Mouse (Mus musculus): ENCODE results near the gene Commd3. TPM values are rescaled to one million over a fixed set of nuclear protein-coding genes. Genes with fewer than 3 reads are reported as not detected.

Gene Commd3
- polyA plus RNA-seq, 1 experiment = 19.3 TPM

- 91% methylated on average over 8 of the region's 8 CpGs for WGBS
- Histone ChIP-seq H3K36me3 (ENCODE audit: control insufficient read depth, insufficient read depth, low read length) (peaks cover 4% of the 10 kb centered on the region), H3K4me1 (ENCODE audit: control insufficient read depth, insufficient read depth, insufficient read length) (peaks cover 21% of the 10 kb centered on the region), H3K4me3 (ENCODE audit: extremely low read depth, insufficient read depth, insufficient read length) (no peak overlapping the region), H3K27ac (ENCODE audit: insufficient read depth, low read length) (no peak overlapping the region), H3K27me3 (ENCODE audit: control insufficient read depth, insufficient read depth, low read length) (peaks cover 24% of the 10 kb centered on the region)
- no peak for TF ChIP-seq POLR2A (IDR thresholded peaks at IDR 0.05; ENCODE audit: low read depth, low read length)
- no peak for TF ChIP-seq CTCF (IDR thresholded peaks at IDR 0.05; ENCODE audit: extremely low read depth, insufficient read depth, insufficient read length, insufficient replicate concordance)
- no peak for DNase-seq (ENCODE audit: low read depth in 1 of 2, low spot score in 2 of 2)
Observed at GRCm38 (mm10) chr2:18686826-18687519, 14.8 kb downstream of the Commd3 start.

- TF ChIP-seq CTCF (IDR thresholded peaks at IDR 0.05; ENCODE audit: extremely low read depth, insufficient read depth, insufficient read length, insufficient replicate concordance) = no peak
- TF ChIP-seq POLR2A (IDR thresholded peaks at IDR 0.05; ENCODE audit: low read depth, low read length) = no peak
- 20% methylated on average over 9 of the region's 9 CpGs for WGBS
- Histone ChIP-seq H3K27me3 (ENCODE audit: control insufficient read depth, insufficient read depth, low read length) (peaks cover 25% of the 10 kb centered on the region), H3K4me1 (ENCODE audit: control insufficient read depth, insufficient read depth, insufficient read length) (peaks cover 21% of the 10 kb centered on the region), H3K36me3 (ENCODE audit: control insufficient read depth, insufficient read depth, low read length) (peaks cover 4% of the 10 kb centered on the region), H3K27ac (ENCODE audit: insufficient read depth, low read length) (no peak overlapping the region), H3K4me3 (ENCODE audit: extremely low read depth, insufficient read depth, insufficient read length) (no peak overlapping the region)
- DNase-seq (ENCODE audit: low read depth in 1 of 2, low spot score in 2 of 2) = no peak
Observed at GRCm38 (mm10) chr2:18687671-18688170, 15.5 kb downstream of the Commd3 start.

- DNase-seq (ENCODE audit: low read depth in 1 of 2, low spot score in 2 of 2) = no peak
- 45% methylated on average over 6 of the region's 6 CpGs for WGBS
- Histone ChIP-seq H3K27ac (ENCODE audit: insufficient read depth, low read length) (no peak overlapping the region), H3K4me1 (ENCODE audit: control insufficient read depth, insufficient read depth, insufficient read length) (peaks cover 21% of the 10 kb centered on the region), H3K27me3 (ENCODE audit: control insufficient read depth, insufficient read depth, low read length) (peaks cover 25% of the 10 kb centered on the region), H3K4me3 (ENCODE audit: extremely low read depth, insufficient read depth, insufficient read length) (peak overlapping the region; percentile 32; the same call in 1 of the 2 replicates), H3K36me3 (ENCODE audit: control insufficient read depth, insufficient read depth, low read length) (peaks cover 4% of the 10 kb centered on the region)
- TF ChIP-seq CTCF (IDR thresholded peaks at IDR 0.05; ENCODE audit: extremely low read depth, insufficient read depth, insufficient read length, insufficient replicate concordance) = no peak
- TF ChIP-seq POLR2A (IDR thresholded peaks at IDR 0.05; ENCODE audit: low read depth, low read length) = no peak
Observed at GRCm38 (mm10) chr2:18688286-18688685, 16.1 kb downstream of the Commd3 start.

GRCm38 (mm10) chr2:18688708-18689063 lies 16.5 kb downstream of the Commd3 start:
- H3K4me1 ChIP-seq (ENCODE audit: control insufficient read depth, insufficient read depth, insufficient read length) = peaks cover 21% of the 10 kb centered on the region
- H3K27ac ChIP-seq (ENCODE audit: insufficient read depth, low read length) = no peak overlapping the region
- WGBS = 2% methylated on average over 43 of the region's 45 CpGs
- TF ChIP-seq CTCF (IDR thresholded peaks at IDR 0.05; ENCODE audit: extremely low read depth, insufficient read depth, insufficient read length, insufficient replicate concordance) (no peak), POLR2A (IDR thresholded peaks at IDR 0.05; ENCODE audit: low read depth, low read length) (no peak)
- peak in 1 of 2 experiments; percentile 66 for DNase-seq (ENCODE audit: low read depth in 1 of 2, low spot score in 2 of 2)
- H3K27me3 ChIP-seq (ENCODE audit: control insufficient read depth, insufficient read depth, low read length) = peaks cover 25% of the 10 kb centered on the region
- H3K36me3 ChIP-seq (ENCODE audit: control insufficient read depth, insufficient read depth, low read length) = peaks cover 4% of the 10 kb centered on the region
- peak overlapping the region; percentile 52; the same call in 1 of the 2 replicates for H3K4me3 ChIP-seq (ENCODE audit: extremely low read depth, insufficient read depth, insufficient read length)

GRCm38 (mm10) chr2:18689064-18689921 lies 17.1 kb downstream of the Commd3 start:
- Histone ChIP-seq H3K36me3 (ENCODE audit: control insufficient read depth, insufficient read depth, low read length) (no peaks in the 10 kb centered on the region), H3K27me3 (ENCODE audit: control insufficient read depth, insufficient read depth, low read length) (peaks cover 25% of the 10 kb centered on the region), H3K27ac (ENCODE audit: insufficient read depth, low read length) (no peak overlapping the region), H3K4me1 (ENCODE audit: control insufficient read depth, insufficient read depth, insufficient read length) (peaks cover 21% of the 10 kb centered on the region), H3K4me3 (ENCODE audit: extremely low read depth, insufficient read depth, insufficient read length) (peak overlapping the region; percentile 52)
- WGBS = 2% methylated on average over 51 of the region's 51 CpGs
- DNase-seq (ENCODE audit: low read depth in 1 of 2, low spot score in 2 of 2) = peak in 1 of 2 experiments; percentile 50
- no peak for TF ChIP-seq CTCF (IDR thresholded peaks at IDR 0.05; ENCODE audit: extremely low read depth, insufficient read depth, insufficient read length, insufficient replicate concordance)
- TF ChIP-seq POLR2A (IDR thresholded peaks at IDR 0.05; ENCODE audit: low read depth, low read length) = no peak

GRCm38 (mm10) chr2:18690055-18690691 lies 18.0 kb downstream of the Commd3 start:
- Histone ChIP-seq H3K27me3 (ENCODE audit: control insufficient read depth, insufficient read depth, low read length) (peaks cover 30% of the 10 kb centered on the region), H3K4me3 (ENCODE audit: extremely low read depth, insufficient read depth, insufficient read length) (peak overlapping the region; percentile 55), H3K36me3 (ENCODE audit: control insufficient read depth, insufficient read depth, low read length) (no peaks in the 10 kb centered on the region), H3K27ac (ENCODE audit: insufficient read depth, low read length) (no peak overlapping the region), H3K4me1 (ENCODE audit: control insufficient read depth, insufficient read depth, insufficient read length) (peaks cover 21% of the 10 kb centered on the region)
- peak in 1 of 2 experiments; percentile 19 for DNase-seq (ENCODE audit: low read depth in 1 of 2, low spot score in 2 of 2)
- TF ChIP-seq CTCF (IDR thresholded peaks at IDR 0.05; ENCODE audit: extremely low read depth, insufficient read depth, insufficient read length, insufficient replicate concordance) (no peak), POLR2A (IDR thresholded peaks at IDR 0.05; ENCODE audit: low read depth, low read length) (no peak)
- WGBS = 1% methylated on average over 57 of the region's 58 CpGs
